Mouse (Mus musculus): ENCODE results near the gene Arhgap25.

Gene Arhgap25

GRCm38 (mm10) chr6:87451771-87452170 is 81.3 kb downstream of the Arhgap25 start:
- CTCF ChIA-PET = no interaction called here

- CTCF ChIA-PET = no interaction called here
These were observed 82.0 kb downstream of the Arhgap25 start for GRCm38 (mm10) chr6:87451016-87451415.

GRCm38 (mm10) chr6:87449534-87449933 is 83.5 kb downstream of the Arhgap25 start:
- CTCF ChIA-PET = interaction anchor here (0.5 kb wide), 1 partner anchor 432 kb away, joined by 3 read pairs; no protein-coding TSS in a partner anchor

GRCm38 (mm10) chr6:87447217-87447616 is 85.8 kb downstream of the Arhgap25 start:
- CTCF ChIA-PET = no interaction called here

- CTCF ChIA-PET = no interaction called here
These were observed 87.8 kb downstream of the Arhgap25 start for GRCm38 (mm10) chr6:87445222-87445621.

- CTCF ChIA-PET = no interaction called here
These were observed 89.8 kb downstream of the Arhgap25 start for GRCm38 (mm10) chr6:87443253-87443652.

- CTCF ChIA-PET = no interaction called here
These were observed 96.3 kb downstream of the Arhgap25 start for GRCm38 (mm10) chr6:87436745-87437144.

- CTCF ChIA-PET = no interaction called here
These were observed 97.3 kb downstream of the Arhgap25 start for GRCm38 (mm10) chr6:87435791-87436190.

- CTCF ChIA-PET = no interaction called here
These were observed 104.5 kb downstream of the Arhgap25 start, which contains the start of gene Bmp10 for GRCm38 (mm10) chr6:87428487-87429044. Bmp10 (plus strand) TSS chr6:87428994.

- CTCF ChIA-PET = no interaction called here
These were observed 105.4 kb downstream of the Arhgap25 start for GRCm38 (mm10) chr6:87427616-87428015.

- CTCF ChIA-PET = no interaction called here
These were observed 106.1 kb downstream of the Arhgap25 start for GRCm38 (mm10) chr6:87426954-87427353.

- CTCF ChIA-PET = interaction anchor here (0.6 kb wide), 1 partner anchor 131 kb away, joined by 4 read pairs; no protein-coding TSS in a partner anchor
These were observed 108.8 kb downstream of the Arhgap25 start for GRCm38 (mm10) chr6:87424037-87424816.

GRCm38 (mm10) chr6:87422304-87422703 is 110.8 kb downstream of the Arhgap25 start:
- CTCF ChIA-PET = no interaction called here

- CTCF ChIA-PET = no interaction called here
These were observed 121.0 kb downstream of the Arhgap25 start for GRCm38 (mm10) chr6:87412011-87412410.

All from spleen, embryonic (tissue).